ENCODE assay signal across 11 mouse cellular contexts in the genomic region with DNA sequence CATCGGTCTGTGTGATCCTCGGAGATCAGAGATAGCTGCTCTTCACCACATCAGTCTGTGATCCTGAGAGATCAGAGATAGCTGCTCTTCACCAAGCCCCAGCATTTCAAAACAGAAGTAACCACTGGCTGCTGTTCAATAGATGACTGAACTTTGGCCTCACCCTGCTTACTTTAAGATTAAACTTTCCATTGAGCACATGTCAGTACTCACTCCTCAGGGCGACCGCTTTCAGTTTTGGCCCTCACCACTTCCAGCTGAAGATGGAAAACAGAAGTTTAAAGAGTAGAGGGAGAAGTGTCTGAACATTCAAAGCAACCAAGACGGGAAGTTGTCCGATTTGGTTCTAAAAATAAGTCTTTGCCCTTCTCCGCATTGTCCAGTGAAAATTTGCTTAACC.
DNase-seq lines count a peak whose midpoint lies in the region; ATAC-seq lines count a peak whose summit lies in the region.
"Had no signal": no experiment of that assay in that cellular context is flagged by ENCODE, and none has a peak within 500 bp of the region (broad histone marks: within the 10 kb centered on the region; RNA-seq: fewer than 3 reads in every experiment).

No protein-coding gene starts in this region.

- ATAC-seq in inflammation-experienced regulatory T-cells, adult 6 months, result no peak
- ATAC-seq: liver, embryonic 12.5 days had no signal

- peak; percentile 43 to 49 for DNase-seq in kidney, adult 8-10 months
- DNase-seq in kidney, adult 18-20 months, result no peak
- peak; percentile 5 for DNase-seq in A20 (ENCODE audit: low read depth, low spot score)
- peak; percentile 55 for DNase-seq in brain, adult 2 months (ENCODE audit: low read depth, low spot score)
- DNase-seq in lung, postnatal 36 days, result peak; percentile 29
- no peak for DNase-seq in spleen, postnatal 4 days (ENCODE audit: low spot score in 2 of 2)
- DNase-seq: adrenal gland, postnatal 14 days; cerebellum, adult 2 months; thymus, postnatal 36 days had no signal

Comparison
In these comparisons a context has a peak if more than half of its experiments do, and no peak if none do; other contexts are left out.
1. DNase-seq: peak in kidney, adult 8-10 months (2 of 2), A20 (single experiment), brain, adult 2 months (single experiment) and lung, postnatal 36 days (single experiment); none in kidney, adult 18-20 months (single experiment) and spleen, postnatal 4 days (0 of 2).